Mouse (Mus musculus) embryonic fibroblast, embryonic 13.5 days (primary cell): Measurements from ENCODE around the gene Mtfr2. TPM values are rescaled to one million over a fixed set of nuclear protein-coding genes. Genes with fewer than 3 reads are reported as not detected.

ENCODE experiments used
- H3K27ac ChIP-seq: 2 replicates; pipeline ENCODE4 v1.5.1; 2012; ENCODE audit warnings: low read length, control low read depth, inconsistent platforms; ENCODE audit not compliant: insufficient read depth
- H3K4me1 ChIP-seq: 2 replicates; pipeline ENCODE4 v1.6.1; 2011; ENCODE audit warnings: low read length; ENCODE audit not compliant: control insufficient read depth, insufficient read depth
- H3K4me3 ChIP-seq: 2 replicates; pipeline ENCODE4 v1.5.1; 2011; ENCODE audit warnings: mild to moderate bottlenecking, control low read depth, low read length; ENCODE audit not compliant: insufficient read depth
- CTCF ChIP-seq: IDR thresholded peaks from 2 replicates; pipeline ENCODE4 v1.5.1; 2011; ENCODE audit warnings: mild to moderate bottlenecking, control low read depth, low read length, moderate library complexity, borderline replicate concordance; ENCODE audit not compliant: insufficient read depth
- POLR2A ChIP-seq: IDR thresholded peaks from 2 replicates; pipeline ENCODE4 v1.6.1; 2011; ENCODE audit warnings: low read depth, mild to moderate bottlenecking, control low read depth, low read length, moderate library complexity
- polyA plus RNA-seq: library from polyadenylated mRNA; stranded (reverse); fragments of >200 nt; gene quantifications from 2 replicates; pipeline ENCODE4 v1.2.4, GENCODE M21; 2011; ENCODE audit warnings: low read depth; ENCODE audit not compliant: missing spikeins, insufficient read length

Mtfr2 gene
- polyA plus RNA-seq, 1 experiment, result 6.9 TPM

DNA sequence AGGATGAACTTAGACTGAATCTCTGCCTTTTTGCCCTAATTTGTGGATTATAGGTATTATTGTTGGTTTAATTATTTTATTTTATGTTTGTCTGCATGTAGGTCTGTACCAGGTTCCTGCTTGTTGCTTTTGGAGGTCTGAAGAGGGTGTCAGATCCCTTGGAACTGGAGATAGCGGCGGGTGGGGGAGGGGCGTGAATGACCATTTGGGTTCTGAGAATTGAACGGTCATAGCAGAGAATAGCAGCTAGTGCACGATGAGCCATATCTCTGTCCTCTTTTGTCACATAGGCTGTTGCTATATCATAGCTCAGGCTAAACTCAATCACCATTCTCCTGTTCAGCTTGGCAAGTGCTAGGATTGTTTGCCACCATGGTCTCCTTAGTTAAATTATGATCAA, 30.1 kb upstream of the Mtfr2 start:
- Histone ChIP-seq H3K4me3 (no peak overlapping the region), H3K27ac (no peak overlapping the region), H3K4me1 (no peaks in the 10 kb centered on the region)
- TF ChIP-seq POLR2A (no peak), CTCF (no peak)

DNA sequence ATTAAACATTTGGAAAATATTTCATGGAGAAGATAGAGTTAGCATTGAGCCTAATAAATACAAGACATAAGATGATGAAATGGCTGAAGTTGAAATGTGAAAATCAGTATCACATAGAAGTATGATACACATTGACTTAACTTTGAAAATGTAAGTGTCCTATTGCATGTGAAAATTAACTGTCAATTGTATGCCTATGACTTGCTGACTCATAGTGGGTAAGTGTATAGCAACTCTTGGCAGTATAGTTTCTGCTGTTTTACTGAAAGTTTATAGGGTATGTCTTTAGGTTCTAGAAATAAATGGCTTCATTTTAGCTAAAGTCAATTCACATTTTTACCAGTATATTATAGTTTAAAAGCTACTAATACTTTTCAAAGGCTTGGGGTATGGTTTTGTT, 21.3 kb upstream of the Mtfr2 start:
- Histone ChIP-seq H3K27ac (no peak overlapping the region), H3K4me1 (no peaks in the 10 kb centered on the region; the same call in 1 of the 2 replicates), H3K4me3 (no peak overlapping the region)
- TF ChIP-seq CTCF, result no peak
- TF ChIP-seq POLR2A, result no peak

DNA sequence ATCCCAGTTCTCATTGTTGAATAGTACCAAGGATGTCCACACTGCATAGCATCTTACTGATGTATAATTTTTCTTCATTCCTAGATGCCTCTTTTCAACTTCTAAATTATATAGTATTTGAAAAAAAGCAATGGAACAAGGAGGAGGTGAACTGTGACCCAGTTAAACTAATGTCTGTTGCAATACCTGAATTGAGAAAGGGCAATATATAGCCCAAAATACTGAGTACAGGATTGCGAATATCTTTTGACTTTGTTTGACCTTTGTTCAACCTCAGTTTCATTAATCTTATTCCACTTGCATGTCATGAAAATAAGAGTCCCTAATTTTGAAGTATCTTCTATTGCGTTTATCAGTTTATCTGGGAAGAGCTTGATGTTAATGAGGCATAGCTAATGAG, 16.3 kb upstream of the Mtfr2 start:
- TF ChIP-seq POLR2A (no peak), CTCF (no peak)
- no peak overlapping the region for H3K27ac ChIP-seq
- H3K4me1 ChIP-seq, result no peaks in the 10 kb centered on the region
- no peak overlapping the region for H3K4me3 ChIP-seq

DNA sequence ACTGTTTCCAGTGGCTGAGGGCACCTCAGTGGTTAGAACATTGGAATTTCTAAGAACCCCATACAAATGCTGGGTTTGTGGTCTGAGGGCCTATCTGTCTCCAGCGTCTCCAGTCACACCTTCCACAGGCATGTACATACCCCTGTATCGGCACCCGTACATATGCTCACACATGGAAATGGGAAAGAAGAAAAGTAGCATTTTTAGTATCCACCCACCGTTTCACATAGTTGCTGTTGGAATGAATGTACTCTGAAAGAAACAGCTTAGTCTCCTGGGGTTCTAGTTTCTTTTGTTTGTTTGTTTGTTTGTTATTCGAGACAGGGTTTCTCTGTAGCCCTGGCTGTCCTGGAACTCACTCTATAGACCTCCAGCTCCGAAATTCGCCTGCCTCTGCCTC, 9.7 kb upstream of the Mtfr2 start:
- Histone ChIP-seq H3K4me3 (no peak overlapping the region), H3K4me1 (no peaks in the 10 kb centered on the region), H3K27ac (no peak overlapping the region)
- no peak for TF ChIP-seq CTCF
- TF ChIP-seq POLR2A, result no peak

DNA sequence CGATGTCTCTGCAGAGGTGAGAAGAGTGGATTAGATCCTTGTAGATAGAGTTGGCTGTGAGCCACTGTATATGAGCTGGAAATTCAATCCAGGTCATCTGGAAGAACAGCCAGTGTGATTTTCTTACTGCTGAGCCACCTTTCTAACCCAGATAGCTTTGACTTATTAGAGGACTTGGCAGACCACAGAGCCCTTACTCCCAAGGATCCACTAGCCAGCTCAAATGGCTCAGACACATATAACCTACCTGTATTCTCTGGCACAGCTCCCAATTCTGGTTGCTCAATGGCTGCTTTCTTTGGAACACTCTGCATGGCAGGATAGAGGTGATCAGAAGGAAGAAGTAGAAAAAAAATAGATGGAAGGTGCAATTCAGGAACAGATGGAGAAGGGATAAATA, 1.8 kb upstream of the Mtfr2 start:
- TF ChIP-seq POLR2A, result no peak
- no peak for TF ChIP-seq CTCF
- H3K27ac ChIP-seq, result no peak overlapping the region
- no peak overlapping the region for H3K4me3 ChIP-seq
- no peaks in the 10 kb centered on the region for H3K4me1 ChIP-seq

DNA sequence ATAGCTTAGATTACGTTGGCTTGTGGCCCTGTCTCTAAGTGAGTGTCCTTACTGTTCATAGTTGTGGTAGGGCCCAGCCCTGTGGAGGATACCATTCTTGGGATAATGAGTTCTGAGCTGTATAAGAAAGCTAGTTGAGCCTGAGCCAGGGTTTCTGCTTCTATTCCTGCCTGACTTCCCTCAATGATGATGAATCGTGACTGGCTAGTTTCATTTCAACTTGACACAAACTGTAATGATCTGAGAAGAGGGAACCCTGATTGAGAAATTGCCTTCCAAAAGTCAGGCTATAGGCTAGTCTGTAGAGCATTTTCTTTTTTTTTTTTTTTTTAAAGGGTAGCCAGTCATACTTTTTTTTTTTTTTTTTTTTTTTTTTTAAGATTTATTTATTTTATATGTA, 1.3 kb downstream of the Mtfr2 start:
- Histone ChIP-seq H3K4me1 (no peaks in the 10 kb centered on the region), H3K4me3 (no peak overlapping the region), H3K27ac (no peak overlapping the region)
- TF ChIP-seq POLR2A, result no peak
- TF ChIP-seq CTCF, result no peak

DNA sequence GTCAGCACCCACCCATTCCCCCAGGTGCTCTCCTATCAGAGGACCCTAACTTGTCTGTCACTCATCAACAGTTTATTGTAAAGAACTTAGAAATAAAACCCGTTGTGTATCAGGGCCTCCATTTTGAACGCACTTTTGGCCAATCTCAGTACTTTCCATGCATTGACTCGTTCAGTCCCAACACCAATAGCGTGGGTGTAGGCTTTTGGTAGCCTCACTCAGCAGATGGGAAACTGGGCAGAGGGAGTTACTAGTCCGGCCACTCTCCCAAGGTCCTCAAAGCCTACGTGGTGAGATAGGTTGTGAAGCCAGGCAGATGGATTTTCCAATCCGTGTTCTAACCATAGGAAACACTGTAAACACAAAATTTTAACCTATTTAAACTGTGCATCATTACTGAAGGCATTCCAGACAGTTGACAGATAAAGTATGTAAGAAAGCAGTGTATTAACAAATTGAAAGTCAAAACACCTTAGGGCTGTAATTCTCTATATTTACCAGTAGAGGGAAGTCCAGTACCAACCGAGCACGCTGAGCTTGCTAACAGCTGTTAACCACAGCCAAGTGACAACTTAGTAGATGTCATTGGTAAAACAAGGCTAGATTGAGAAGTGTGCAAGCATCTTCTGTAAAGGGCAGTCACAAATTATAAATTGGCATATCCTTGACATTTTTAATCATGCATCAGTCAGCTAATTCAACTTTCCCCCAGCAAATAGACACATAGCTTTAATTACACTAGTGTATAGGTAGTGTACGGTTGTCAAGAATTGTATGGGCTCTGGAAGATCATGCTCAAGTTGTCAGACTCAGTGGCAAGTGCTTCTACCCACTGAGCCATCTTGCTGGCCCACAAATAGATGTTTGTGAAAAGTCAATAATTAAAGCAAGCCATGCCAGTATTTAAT, 14.2 kb downstream of the Mtfr2 start:
- Histone ChIP-seq H3K27ac (no peak overlapping the region), H3K4me1 (no peaks in the 10 kb centered on the region), H3K4me3 (no peak overlapping the region)
- TF ChIP-seq CTCF (no peak), POLR2A (no peak)

DNA sequence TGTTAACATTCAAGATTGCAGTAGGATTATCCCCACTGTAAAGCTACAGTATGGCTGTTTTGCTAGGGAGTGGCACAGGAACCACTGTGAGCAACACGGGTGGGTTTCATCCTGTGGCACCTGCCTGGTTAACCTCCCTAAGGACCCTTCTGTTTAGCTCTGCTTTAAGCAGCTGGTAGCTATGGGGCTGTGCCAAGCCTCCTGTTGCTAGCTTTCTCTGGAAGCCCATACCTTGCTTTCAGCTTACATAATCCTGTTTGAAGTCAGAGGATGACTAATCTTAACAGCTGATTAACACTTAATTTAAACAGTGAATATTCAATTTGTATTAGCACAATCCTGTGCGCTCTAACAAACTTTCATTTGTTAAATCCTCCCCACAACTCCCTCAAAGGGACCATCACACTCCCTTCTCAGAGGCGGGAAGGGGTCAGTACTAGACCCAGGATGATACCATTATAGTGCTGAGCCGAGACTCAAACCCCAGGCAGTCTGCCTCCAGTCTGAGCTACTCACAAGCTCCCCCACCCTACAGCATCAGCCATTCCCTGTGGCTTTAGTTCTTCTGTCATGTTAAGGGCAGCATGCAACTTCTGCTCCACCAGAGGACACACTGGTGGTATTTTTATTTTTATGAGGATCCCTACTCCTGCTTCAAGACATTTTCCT, 15.0 kb downstream of the Mtfr2 start:
- H3K4me1 ChIP-seq, result no peaks in the 10 kb centered on the region
- no peak overlapping the region for H3K4me3 ChIP-seq
- no peak overlapping the region for H3K27ac ChIP-seq
- TF ChIP-seq CTCF, result no peak
- TF ChIP-seq POLR2A, result no peak

DNA sequence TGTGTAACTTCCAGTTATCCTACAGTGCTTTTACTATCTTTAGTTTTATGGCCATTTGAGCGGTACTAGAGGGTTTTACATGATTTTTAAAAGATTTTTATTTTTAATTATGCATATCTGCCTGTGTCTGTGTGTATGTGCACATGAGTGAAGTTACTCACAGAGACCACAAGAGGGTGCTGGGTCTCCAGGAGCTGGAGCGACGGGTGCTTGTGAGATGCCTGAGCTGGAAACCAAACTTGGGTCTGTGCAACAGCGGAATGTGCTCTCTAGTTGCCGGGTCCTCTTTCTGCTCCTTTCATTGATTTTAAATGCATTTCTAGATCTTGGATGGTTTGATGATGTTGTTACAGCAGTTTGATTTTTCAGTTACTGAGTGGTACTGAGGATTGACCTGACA, 24.5 kb downstream of the Mtfr2 start:
- TF ChIP-seq CTCF, result no peak
- TF ChIP-seq POLR2A, result no peak
- H3K4me1 ChIP-seq, result no peaks in the 10 kb centered on the region
- no peak overlapping the region for H3K4me3 ChIP-seq
- H3K27ac ChIP-seq, result no peak overlapping the region

DNA sequence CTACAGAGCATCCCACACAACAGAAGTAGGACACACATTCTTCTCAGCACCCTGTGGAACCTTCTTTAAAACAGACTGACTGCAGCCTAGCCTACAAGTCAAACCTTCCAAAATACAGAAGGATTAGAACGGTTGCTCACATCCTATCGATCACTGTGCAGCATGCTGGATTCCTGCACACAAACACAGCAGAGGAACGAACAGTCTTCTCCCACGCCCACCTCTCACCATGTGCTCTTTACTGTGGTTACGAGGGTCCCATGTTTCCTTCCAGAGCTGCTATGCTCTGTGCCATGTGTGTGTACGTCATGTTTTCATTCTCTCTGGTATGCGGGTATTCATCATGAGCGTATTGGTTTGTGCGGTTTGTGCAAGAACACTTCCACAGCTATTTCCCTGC, 30.1 kb downstream of the Mtfr2 start:
- TF ChIP-seq POLR2A (no peak), CTCF (no peak)

More for the DNA sequence above, 30.1 kb downstream of the Mtfr2 start:
- no peak overlapping the region for H3K4me3 ChIP-seq
- H3K4me1 ChIP-seq, result no peaks in the 10 kb centered on the region
- no peak overlapping the region for H3K27ac ChIP-seq
